Mouse (Mus musculus) ZHBTc4 (cell line): Measurements from ENCODE around the gene Ifitm2.

Experiments used
- DNase-seq: peaks from one replicate; pipeline ENCODE4 v3.0.0-alpha.2; 2011; ENCODE audit warnings: low read depth, low spot score

The Ifitm2 gene

GRCm38 (mm10) chr7:140944236-140944635, 11.6 kb downstream of the Ifitm2 start:
- no peak for DNase-seq

DNA sequence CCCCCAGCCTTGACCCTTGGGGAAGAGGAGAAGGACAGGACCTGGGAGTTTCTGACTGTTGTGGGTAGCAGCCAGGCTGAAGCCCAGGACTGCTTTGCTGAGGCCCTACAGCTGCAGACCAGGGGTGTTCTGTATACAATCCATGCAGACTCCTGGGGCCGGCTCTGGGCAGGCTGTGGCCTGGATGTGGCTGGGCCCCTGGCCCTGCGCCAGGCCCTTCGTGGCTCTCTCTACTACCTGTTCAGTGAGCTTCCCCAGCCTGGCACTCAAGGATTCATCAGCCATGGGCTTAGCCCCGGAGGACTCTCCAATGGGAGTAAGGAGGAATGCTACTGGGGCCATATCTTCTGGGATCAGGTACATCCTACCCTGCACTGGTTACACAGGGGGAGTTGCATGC, 12.4 kb downstream of the Ifitm2 start:
- no peak for DNase-seq

GRCm38 (mm10) chr7:140942811-140943210, 13.0 kb downstream of the Ifitm2 start:
- no peak for DNase-seq

GRCm38 (mm10) chr7:140942341-140942740, 13.4 kb downstream of the Ifitm2 start:
- DNase-seq: no peak

GRCm38 (mm10) chr7:140941222-140942051, 14.3 kb downstream of the Ifitm2 start, which contains the start of gene Pgghg:
TSS of gene Pgghg (plus strand) at chr7:140941391.
- DNase-seq: peak; percentile 94

DNA sequence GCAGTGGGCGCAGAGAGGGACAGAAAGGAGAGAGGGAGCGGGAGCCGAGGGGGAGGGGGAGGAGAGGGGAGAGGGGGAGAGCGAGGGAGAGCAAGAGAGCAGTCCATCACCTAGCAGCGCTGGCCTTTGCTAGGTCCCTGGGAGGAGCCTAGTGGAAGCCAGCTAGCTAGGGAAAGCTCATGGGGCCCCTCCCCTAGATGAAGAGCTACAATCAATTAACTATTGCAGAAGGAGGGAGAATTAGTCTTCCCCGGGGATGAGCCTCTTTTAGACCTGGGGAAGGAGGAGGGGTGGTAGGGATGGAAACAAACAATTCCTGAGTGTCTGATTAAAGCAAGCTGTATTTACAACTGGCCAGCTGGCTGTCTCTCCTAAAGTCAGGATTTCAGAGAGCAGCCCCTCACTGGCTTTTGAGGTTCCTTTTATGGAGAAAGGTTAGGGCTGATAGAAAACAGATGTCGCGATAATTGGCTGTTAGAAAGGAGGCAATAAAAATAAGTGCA, 16.1 kb downstream of the Ifitm2 start:
- DNase-seq: no peak

DNA sequence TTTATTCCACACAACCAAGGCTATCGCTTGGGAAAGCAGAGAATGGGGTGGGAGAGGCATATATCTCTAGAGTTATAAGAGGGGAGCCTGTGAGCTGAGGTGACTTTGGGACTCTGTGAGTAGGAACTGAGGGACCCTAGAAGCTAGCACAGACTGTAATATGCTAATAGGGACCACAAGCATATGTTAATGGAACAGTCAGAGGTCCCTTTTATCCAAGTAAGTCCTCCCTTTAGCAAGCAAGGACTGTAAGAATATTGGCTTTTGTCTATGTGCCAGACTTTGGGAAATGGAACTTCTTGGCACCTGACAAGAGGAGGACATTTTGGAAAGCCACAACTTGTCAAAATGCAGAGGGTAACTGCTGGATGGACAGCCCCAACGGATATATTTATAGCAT, 16.9 kb downstream of the Ifitm2 start:
- peak; percentile 43 for DNase-seq

- peak; percentile 82 for DNase-seq
Measured at GRCm38 (mm10) chr7:140938436-140938835, 17.4 kb downstream of the Ifitm2 start.

- DNase-seq: no peak
Measured at GRCm38 (mm10) chr7:140927181-140927580, 28.6 kb downstream of the Ifitm2 start.

GRCm38 (mm10) chr7:140923070-140923775, 32.6 kb downstream of the Ifitm2 start:
- DNase-seq: no peak

DNA sequence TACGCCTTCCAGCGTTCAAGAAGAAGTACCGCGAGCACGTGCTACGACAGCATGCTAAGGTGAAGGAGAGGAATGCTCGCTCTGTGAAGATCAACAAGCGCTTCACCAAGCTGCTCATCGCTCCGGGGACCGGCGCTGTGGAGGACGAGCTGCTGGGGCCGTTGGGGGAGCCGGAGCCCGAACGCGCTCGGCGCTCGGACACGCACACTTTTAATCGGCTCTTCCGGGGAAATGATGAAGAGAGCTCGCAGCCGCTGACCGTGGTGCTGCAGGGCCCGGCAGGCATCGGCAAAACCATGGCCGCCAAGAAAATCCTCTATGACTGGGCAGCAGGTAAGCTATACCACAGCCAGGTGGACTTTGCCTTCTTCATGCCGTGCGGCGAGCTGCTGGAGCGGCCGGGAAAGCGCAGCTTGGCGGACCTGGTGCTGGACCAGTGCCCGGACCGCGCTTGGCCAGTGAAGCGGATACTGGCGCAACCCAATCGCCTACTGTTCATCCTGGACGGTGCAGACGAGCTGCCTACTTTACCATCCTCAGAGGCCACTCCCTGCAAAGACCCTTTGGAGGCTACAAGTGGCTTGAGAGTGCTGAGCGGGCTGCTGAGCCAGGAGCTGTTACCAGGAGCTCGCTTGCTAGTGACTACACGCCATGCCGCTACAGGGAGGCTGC, 33.3 kb downstream of the Ifitm2 start:
- DNase-seq: peak; percentile 62

DNA sequence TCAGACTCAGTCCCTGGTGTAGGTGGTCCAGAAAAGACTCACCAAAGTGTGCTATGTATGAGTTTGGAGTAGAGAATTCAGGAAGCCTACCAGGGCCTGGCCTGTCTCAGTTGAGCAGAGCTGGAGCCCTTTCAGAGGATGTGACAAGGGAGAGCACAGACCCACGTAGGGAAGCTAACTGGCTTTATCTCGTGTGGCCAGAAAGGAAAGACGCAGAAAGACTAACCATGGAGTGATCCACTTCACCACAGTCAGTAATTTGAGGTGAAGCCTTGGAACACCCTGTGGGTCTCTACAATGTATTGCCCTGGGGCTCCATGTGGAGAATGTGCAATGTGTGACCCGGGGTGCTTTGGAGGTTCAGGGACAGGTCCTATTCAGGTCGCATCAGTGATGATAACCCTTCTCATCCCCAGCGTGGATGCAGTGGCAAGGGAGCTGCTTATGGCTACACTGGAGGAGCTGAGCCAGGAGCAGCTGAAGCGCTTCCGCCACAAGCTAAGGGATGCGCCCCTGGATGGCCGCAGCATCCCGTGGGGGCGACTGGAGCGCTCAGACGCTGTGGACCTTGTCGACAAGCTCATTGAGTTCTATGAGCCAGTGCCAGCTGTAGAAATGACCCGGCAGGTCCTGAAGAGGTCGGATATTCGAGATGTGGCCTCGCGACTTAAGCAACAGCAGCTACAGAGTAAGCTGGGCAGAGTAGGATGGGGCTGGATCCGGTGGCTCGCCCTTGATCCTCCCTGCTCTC, 34.4 kb downstream of the Ifitm2 start:
- peak; percentile 45 for DNase-seq

DNA sequence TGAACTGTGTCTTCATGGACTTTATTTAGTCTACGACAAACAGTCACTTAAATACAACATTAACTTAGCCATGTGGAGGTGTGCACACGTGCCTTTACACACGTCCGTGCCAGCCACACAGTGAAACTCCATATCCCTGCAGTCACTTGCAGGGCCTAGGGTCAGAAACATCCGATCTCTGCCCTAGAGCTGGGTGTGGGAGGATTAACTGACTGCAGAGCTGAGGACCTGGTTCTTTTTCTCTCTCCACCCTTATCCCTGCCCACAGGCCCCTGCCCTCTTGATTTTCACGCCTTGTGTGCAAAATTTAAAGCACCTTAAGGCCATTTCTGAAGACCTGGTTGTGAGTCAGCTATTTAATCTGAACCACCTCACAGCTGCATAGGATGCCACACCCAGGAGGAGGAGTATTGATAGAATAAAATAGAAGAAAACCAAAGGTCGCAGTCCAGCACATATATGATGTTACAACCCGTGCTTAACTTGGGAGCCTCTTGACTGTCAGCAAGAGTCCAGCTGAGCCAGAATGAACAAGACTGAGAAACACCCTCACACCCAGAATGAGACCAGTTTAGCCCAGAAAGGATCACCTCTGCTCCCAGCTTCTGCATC, 35.3 kb downstream of the Ifitm2 start, which contains the start of gene Nlrp6:
Nlrp6 (plus strand) TSS at position 485 of the 612 bp plus-strand sequence.
- no peak for DNase-seq

GRCm38 (mm10) chr7:140919911-140920310, 35.9 kb downstream of the Ifitm2 start:
- no peak for DNase-seq

DNA sequence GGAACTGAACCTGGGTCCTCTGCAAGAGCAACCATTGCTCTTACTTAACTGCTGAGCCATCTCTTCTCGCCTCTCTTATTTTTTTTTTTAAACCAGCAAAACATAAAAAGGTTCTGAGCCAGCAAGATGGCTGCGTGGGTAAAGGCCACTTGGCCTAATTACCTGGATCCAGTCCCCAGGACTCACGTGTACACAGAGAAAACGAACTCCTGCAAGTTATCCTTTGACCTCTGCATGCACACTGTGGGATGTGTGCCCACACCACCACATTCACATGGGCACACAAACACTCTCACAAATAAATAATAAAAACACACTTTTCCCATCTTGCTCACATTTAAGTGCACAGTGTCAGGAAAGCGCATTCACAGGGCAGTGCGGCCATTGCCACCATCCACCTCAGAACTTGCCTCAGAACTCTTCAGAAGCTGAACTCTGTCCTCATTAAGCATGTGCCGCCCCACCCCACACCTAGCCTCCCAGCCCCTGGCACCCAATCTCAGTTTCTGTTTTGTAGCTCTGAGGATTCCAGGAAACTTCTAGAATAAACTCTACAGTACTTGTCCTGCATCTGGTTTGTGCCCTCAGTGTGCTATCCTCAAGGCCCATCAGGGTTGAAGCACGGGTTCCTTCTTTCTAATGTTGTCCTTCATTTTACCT, 41.6 kb downstream of the Ifitm2 start:
- no peak for DNase-seq

- DNase-seq: no peak
Measured at GRCm38 (mm10) chr7:140912846-140913482, 42.8 kb downstream of the Ifitm2 start.

- DNase-seq: no peak
Measured at GRCm38 (mm10) chr7:140912293-140912692, 43.5 kb downstream of the Ifitm2 start.

- DNase-seq: peak; percentile 96
Measured at GRCm38 (mm10) chr7:140908634-140909107, 47.1 kb downstream of the Ifitm2 start.

DNA sequence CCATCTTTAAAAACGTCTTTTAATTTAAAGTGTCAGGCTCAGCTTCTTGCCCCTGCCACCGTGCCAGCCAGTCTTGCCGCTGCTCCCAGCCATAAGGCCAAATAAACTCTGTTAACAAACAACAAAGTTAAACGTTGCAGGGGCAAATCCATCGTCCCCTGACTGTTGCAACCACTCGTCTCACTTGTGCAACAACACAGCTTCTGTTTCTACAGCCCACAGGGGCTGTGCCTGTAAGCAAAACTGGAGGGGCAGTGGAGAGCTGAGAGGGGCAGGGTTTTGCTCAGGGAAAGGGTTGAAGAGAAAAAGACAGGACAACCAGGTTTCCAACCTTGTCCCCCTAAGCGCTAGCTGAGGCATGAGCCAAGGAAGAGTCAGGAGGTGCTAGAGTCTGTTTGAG, 47.6 kb downstream of the Ifitm2 start:
- DNase-seq: no peak

GRCm38 (mm10) chr7:140907697-140908096, 48.1 kb downstream of the Ifitm2 start:
- no peak for DNase-seq
